Mouse (Mus musculus) MEL (cell line): ENCODE data around the gene Abcb6. TPM values are rescaled to one million over a fixed set of nuclear protein-coding genes. Genes with fewer than 3 reads are reported as not detected.

Experiments
- DNase-seq: peaks from one replicate; pipeline ENCODE4 v3.0.0; 2011; ENCODE audit warnings: low read depth, low spot score
- H3K27ac ChIP-seq: 2 replicates; pipeline ENCODE4 v1.5.1; 2012; ENCODE audit warnings: low read depth, mild to moderate bottlenecking, control low read depth, low read length, moderate library complexity; ENCODE audit not compliant: control insufficient read depth
- H3K27me3 ChIP-seq, 2 experiments: fragments of 150-350 bp in 1 of 2; sonication (generic) in 1 of 2; 2 replicates each; pipeline ENCODE4 v1.6.1; 2012; ENCODE audit warnings: low read length in 2 of 2, mild to moderate bottlenecking in 2 of 2, improper control_type of control experiment in 1 of 2, moderate library complexity in 1 of 2; ENCODE audit not compliant: insufficient read depth in 2 of 2, control insufficient read depth in 1 of 2
- H3K36me3 ChIP-seq, 2 experiments: 2 replicates each; pipeline ENCODE4 v1.6.1; 2012 to 2014; ENCODE audit warnings: low read length in 2 of 2, improper control_type of control experiment in 1 of 2, inconsistent platforms in 1 of 2, mild to moderate bottlenecking in 1 of 2; ENCODE audit not compliant: insufficient read depth in 2 of 2, control insufficient read depth in 1 of 2
- H3K4me1 ChIP-seq, 2 experiments: fragments of 150-350 bp in 1 of 2; sonication (generic) in 1 of 2; 2 replicates each; pipeline ENCODE4 v1.6.1; 2012; ENCODE audit warnings: low read length in 2 of 2, improper control_type of control experiment in 1 of 2, mild to moderate bottlenecking in 1 of 2; ENCODE audit not compliant: insufficient read depth in 2 of 2, control insufficient read depth in 1 of 2
- H3K4me3 ChIP-seq, 2 experiments: fragments of 150-350 bp in 1 of 2; sonication (generic) in 1 of 2; 2 replicates each; pipeline ENCODE4 v1.5.1; 2012; ENCODE audit warnings: low read depth in 2 of 2, low read length in 2 of 2, mild to moderate bottlenecking in 2 of 2, moderate library complexity in 2 of 2, control low read depth in 1 of 2, improper control_type of control experiment in 1 of 2; ENCODE audit not compliant: control insufficient read depth in 1 of 2, insufficient read depth in 1 of 2
- H3K79me2 ChIP-seq: 2 replicates; pipeline ENCODE4 v1.6.1; 2012; ENCODE audit warnings: mild to moderate bottlenecking, low read length, moderate library complexity; ENCODE audit not compliant: control insufficient read depth, poor library complexity, insufficient read depth
- H3K9ac ChIP-seq: 2 replicates; pipeline ENCODE4 v1.6.1; 2012; ENCODE audit warnings: low read depth, mild to moderate bottlenecking, control low read depth, low read length, moderate library complexity; ENCODE audit not compliant: control insufficient read depth, poor library complexity, severe bottlenecking
- H3K9me3 ChIP-seq: fragments of 150-350 bp; sonication (generic); replicated peaks from 2 replicates; pipeline ENCODE4 v1.6.1; 2012; ENCODE audit warnings: mild to moderate bottlenecking, low read length, improper control_type of control experiment, moderate library complexity; ENCODE audit not compliant: insufficient read depth
- BHLHE40 ChIP-seq: IDR thresholded peaks from 2 replicates; pipeline ENCODE4 v1.6.1; 2012; ENCODE audit warnings: low read depth, mild to moderate bottlenecking, inconsistent platforms, low read length, improper control_type of control experiment, borderline replicate concordance
- CHD1 ChIP-seq: IDR thresholded peaks from 2 replicates; pipeline ENCODE4 v1.6.1; 2012; ENCODE audit warnings: low read depth, mild to moderate bottlenecking, inconsistent platforms, low read length, improper control_type of control experiment
- CHD2 ChIP-seq: IDR thresholded peaks from 2 replicates; pipeline ENCODE4 v1.6.1; 2011; ENCODE audit warnings: low read length, improper control_type of control experiment
- CTCF ChIP-seq, 3 experiments: IDR thresholded peaks in 2 of 3; conservative IDR thresholded peaks in 1 of 3; 2 replicates each; pipeline ENCODE4 v1.5.1; 2011 to 2012; ENCODE audit warnings: low read length in 3 of 3, low read depth in 2 of 3, mild to moderate bottlenecking in 2 of 3, improper control_type of control experiment in 1 of 3, inconsistent platforms in 1 of 3, mixed read lengths in 1 of 3, moderate library complexity in 1 of 3; ENCODE audit not compliant: control insufficient read depth in 1 of 3, insufficient read depth in 1 of 3, poor library complexity in 1 of 3, severe bottlenecking in 1 of 3
- E2F4 ChIP-seq: IDR thresholded peaks from 2 replicates; pipeline ENCODE4 v1.6.1; 2011; ENCODE audit warnings: low read depth, low read length, improper control_type of control experiment, borderline replicate concordance
- ELF1 ChIP-seq: IDR thresholded peaks from 2 replicates; pipeline ENCODE4 v1.6.1; 2014; ENCODE audit warnings: low read depth, mild to moderate bottlenecking, inconsistent platforms, low read length, improper control_type of control experiment, moderate library complexity
- EP300 ChIP-seq, 2 experiments: IDR thresholded peaks; 2 replicates each; pipeline ENCODE4 v1.6.1; 2011; ENCODE audit warnings: improper control_type of control experiment in 2 of 2, low read length in 2 of 2, low read depth in 1 of 2, mild to moderate bottlenecking in 1 of 2
- ETS1 ChIP-seq: IDR thresholded peaks from 2 replicates; pipeline ENCODE4 v1.6.1; 2012; ENCODE audit warnings: low read depth, mild to moderate bottlenecking, inconsistent platforms, low read length, improper control_type of control experiment, moderate library complexity
- GABPA ChIP-seq: IDR thresholded peaks from 2 replicates; pipeline ENCODE4 v1.6.1; 2012; ENCODE audit warnings: low read depth, mild to moderate bottlenecking, inconsistent platforms, low read length, improper control_type of control experiment, moderate library complexity
- GATA1 ChIP-seq: IDR thresholded peaks from 2 replicates; pipeline ENCODE4 v1.6.1; 2011; ENCODE audit warnings: low read depth, low read length, improper control_type of control experiment
- HCFC1 ChIP-seq: IDR thresholded peaks from 2 replicates; pipeline ENCODE4 v1.6.1; 2012; ENCODE audit warnings: low read depth, mild to moderate bottlenecking, inconsistent platforms, low read length, improper control_type of control experiment, moderate library complexity
- JUND ChIP-seq: IDR thresholded peaks from 2 replicates; pipeline ENCODE4 v1.6.1; 2011; ENCODE audit warnings: low read depth, mild to moderate bottlenecking, improper control_type of control experiment, low read length
- MAFK ChIP-seq: IDR thresholded peaks from 2 replicates; pipeline ENCODE4 v1.6.1; 2011; ENCODE audit warnings: low read depth, mild to moderate bottlenecking, low read length, improper control_type of control experiment, borderline replicate concordance
- MAX ChIP-seq: IDR thresholded peaks from 2 replicates; pipeline ENCODE4 v1.6.1; 2011; ENCODE audit warnings: low read length, improper control_type of control experiment
- MAZ ChIP-seq: IDR thresholded peaks from 2 replicates; pipeline ENCODE4 v1.6.1; 2012; ENCODE audit warnings: low read depth, mild to moderate bottlenecking, inconsistent platforms, low read length, improper control_type of control experiment
- MEF2A ChIP-seq: IDR thresholded peaks from 2 replicates; pipeline ENCODE4 v1.6.1; 2014; ENCODE audit warnings: low read depth, mild to moderate bottlenecking, inconsistent platforms, low read length, improper control_type of control experiment; ENCODE audit not compliant: poor library complexity, insufficient replicate concordance, severe bottlenecking; ENCODE audit errors: extremely low read depth
- MXI1 ChIP-seq: IDR thresholded peaks from 2 replicates; pipeline ENCODE4 v1.6.1; 2011; ENCODE audit warnings: mild to moderate bottlenecking, low read depth, low read length, improper control_type of control experiment
- MYB ChIP-seq: IDR thresholded peaks from 2 replicates; pipeline ENCODE4 v1.6.1; 2011; ENCODE audit warnings: mild to moderate bottlenecking, low read depth, low read length, improper control_type of control experiment
- MYC ChIP-seq: IDR thresholded peaks from 2 replicates; pipeline ENCODE4 v1.6.1; 2011; ENCODE audit warnings: low read depth, mild to moderate bottlenecking, low read length, improper control_type of control experiment, moderate library complexity
- NELFE ChIP-seq: IDR thresholded peaks from 2 replicates; pipeline ENCODE4 v1.6.1; 2011; ENCODE audit warnings: low read depth, low read length, improper control_type of control experiment
- POLR2A ChIP-seq, 2 experiments: IDR thresholded peaks; 2 replicates each; pipeline ENCODE4 v1.6.1; 2011 to 2012; ENCODE audit warnings: low read length in 2 of 2, mild to moderate bottlenecking in 2 of 2, control low read depth in 1 of 2, improper control_type of control experiment in 1 of 2, low read depth in 1 of 2, moderate library complexity in 1 of 2; ENCODE audit not compliant: control insufficient read depth in 1 of 2, insufficient read depth in 1 of 2, poor library complexity in 1 of 2
- POLR2AphosphoS5 ChIP-seq: IDR thresholded peaks from 2 replicates; pipeline ENCODE4 v1.6.1; 2012; ENCODE audit warnings: low read depth, borderline replicate concordance, mild to moderate bottlenecking, inconsistent platforms, low read length, moderate library complexity, mixed read lengths
- RCOR1 ChIP-seq: IDR thresholded peaks from 2 replicates; pipeline ENCODE4 v1.6.1; 2012; ENCODE audit warnings: low read depth, mild to moderate bottlenecking, inconsistent platforms, low read length, improper control_type of control experiment
- SIN3A ChIP-seq: IDR thresholded peaks from 2 replicates; pipeline ENCODE4 v1.6.1; 2012; ENCODE audit warnings: low read length, improper control_type of control experiment, inconsistent platforms
- TAL1 ChIP-seq: IDR thresholded peaks from 2 replicates; pipeline ENCODE4 v1.6.1; 2012; ENCODE audit warnings: mild to moderate bottlenecking, inconsistent platforms, low read length, moderate library complexity, mixed read lengths
- TBP ChIP-seq: IDR thresholded peaks from 2 replicates; pipeline ENCODE4 v1.8.0; 2011; ENCODE audit warnings: low read depth, low read length, improper control_type of control experiment
- TCF12 ChIP-seq: IDR thresholded peaks from 2 replicates; pipeline ENCODE4 v1.6.1; 2014; ENCODE audit warnings: low read depth, mild to moderate bottlenecking, inconsistent platforms, low read length, improper control_type of control experiment, moderate library complexity
- ZC3H11A ChIP-seq: IDR thresholded peaks from 2 replicates; pipeline ENCODE4 v1.6.1; 2012; ENCODE audit warnings: low read depth, mild to moderate bottlenecking, inconsistent platforms, low read length, improper control_type of control experiment
- ZNF384 ChIP-seq: IDR thresholded peaks from 2 replicates; pipeline ENCODE4 v1.6.1; 2012; ENCODE audit warnings: low read depth, mild to moderate bottlenecking, inconsistent platforms, low read length, improper control_type of control experiment
- polyA plus RNA-seq, 2 experiments: library from polyadenylated mRNA; stranded (reverse) in 1 of 2; unstranded in 1 of 2; fragments of >175 nt in 1 of 2; fragments of >200 nt in 1 of 2; gene quantifications; 2 replicates each; pipeline versions ENCODE4 v1.2.1 to v1.2.4; 2012; ENCODE audit warnings: low replicate concordance in 2 of 2, low read depth in 1 of 2; ENCODE audit not compliant: insufficient read length in 2 of 2, insufficient read depth in 1 of 2, missing spikeins in 1 of 2
- total RNA-seq: library from RNA; depleted of rRNA; stranded (reverse); fragments of 300-350 nt; gene quantifications from 2 replicates; pipeline ENCODE4 v1.2.3, GENCODE M21; 2012

Gene Abcb6
- total and polyA plus RNA-seq, 3 experiments, result 73.5 to 84.4 TPM; not detected in 1

DNA sequence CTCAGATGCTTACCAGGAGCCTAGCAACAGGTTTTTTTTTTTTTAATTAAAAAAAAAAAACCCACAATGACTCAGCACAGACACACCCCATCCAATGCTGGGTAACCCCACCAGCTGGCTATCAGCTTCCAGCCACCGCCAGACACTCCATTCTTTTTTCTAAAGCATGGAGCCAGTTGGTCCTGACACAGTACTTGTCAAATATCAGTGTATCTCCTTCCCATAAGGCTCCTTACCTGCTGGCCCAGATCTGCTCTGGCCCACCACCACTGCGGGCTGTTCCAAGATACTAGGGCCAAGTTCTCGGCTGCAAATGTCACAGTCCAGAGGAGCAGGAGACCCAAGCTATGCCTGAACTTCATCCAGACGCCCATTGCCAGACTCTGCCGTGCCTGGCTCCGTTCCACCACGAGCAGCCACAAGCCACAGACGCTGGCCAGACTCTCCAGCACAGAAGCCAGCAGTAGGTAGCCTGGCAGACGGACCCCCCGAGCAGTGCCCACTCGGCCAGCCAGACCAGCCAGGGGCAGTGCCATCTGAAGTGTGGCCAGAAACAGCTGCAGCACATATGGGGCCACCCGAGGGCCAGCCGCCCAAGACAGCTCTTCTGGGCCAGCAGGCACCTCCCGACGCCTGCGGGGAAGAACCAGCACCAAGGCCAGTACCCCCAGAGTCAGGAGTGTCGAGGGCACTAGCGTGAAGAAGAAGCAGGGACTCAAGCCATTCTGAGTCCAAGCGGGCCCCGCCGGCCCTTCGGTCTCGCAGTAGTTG lies 673 bp downstream of the Abcb6 start:
- Histone ChIP-seq H3K9ac (peak overlapping the region; percentile 77), H3K27ac (peak overlapping the region; percentile 78), H3K9me3 (no peaks in the 10 kb centered on the region), H3K4me3 (peak overlapping the region; percentile 69 to 84), H3K4me1 (peaks cover 2 to 10% of the 10 kb centered on the region in 2 experiments; a peak in 3 of 4 replicates), H3K79me2 (peaks cover 14% of the 10 kb centered on the region), H3K36me3 (peaks cover 2 to 11% of the 10 kb centered on the region in 2 experiments; a peak in 3 of 4 replicates), H3K27me3 (no peaks in the 10 kb centered on the region)
- TF ChIP-seq NELFE, result 0 out of 2 replicates have a peak, but pooled peaks have one; percentile 2
- TF ChIP-seq MYB, result no peak
- peak in 1 of 2 experiments; percentile 28; a peak in 1 of 4 replicates for TF ChIP-seq POLR2A (IDR thresholded peaks at IDR 0.05; ENCODE audit: control insufficient read depth in 1 of 2, insufficient read depth in 1 of 2, low read depth in 1 of 2, low read length in 2 of 2, poor library complexity in 1 of 2)
- TF ChIP-seq CTCF (IDR thresholded peaks at IDR 0.05 in 2 of 3, conservative IDR thresholded peaks at IDR 0.05 in 1 of 3; ENCODE audit: control insufficient read depth in 1 of 3, insufficient read depth in 1 of 3, low read depth in 2 of 3, low read length in 3 of 3, poor library complexity in 1 of 3, severe bottlenecking in 1 of 3), result no peak
- TF ChIP-seq POLR2AphosphoS5, result no peak
- peak; percentile 64; the same call in 1 of the 2 replicates for TF ChIP-seq MAX
- TF ChIP-seq RCOR1, result no peak
- peak; percentile 75 for TF ChIP-seq GATA1
- TF ChIP-seq JUND, result 0 out of 2 replicates have a peak, but pooled peaks have one; percentile 39
- peak; percentile 86 for TF ChIP-seq TCF12
- TF ChIP-seq ELF1, result no peak
- TF ChIP-seq MYC, result peak; percentile 67; the same call in 1 of the 2 replicates
- TF ChIP-seq MEF2A, result no peak
- TF ChIP-seq CHD2, result no peak
- no peak for TF ChIP-seq BHLHE40
- no peak for TF ChIP-seq ZC3H11A
- no peak for TF ChIP-seq E2F4
- TF ChIP-seq HCFC1, result peak; percentile 50; the same call in 1 of the 2 replicates
- TF ChIP-seq ZNF384, result peak; percentile 100
- peak; percentile 55; the same call in 1 of the 2 replicates for TF ChIP-seq TBP
- TF ChIP-seq SIN3A, result peak; percentile 100
- TF ChIP-seq MXI1, result peak; percentile 93; the same call in 1 of the 2 replicates
- 0 out of 2 replicates have a peak, but pooled peaks have one; percentile 7 for TF ChIP-seq MAZ
- TF ChIP-seq GABPA, result peak; percentile 95
- peak; percentile 100 for TF ChIP-seq ETS1
- TF ChIP-seq TAL1, result peak; percentile 83
- peak; percentile 85 to 90 for TF ChIP-seq EP300 (IDR thresholded peaks at IDR 0.05; ENCODE audit: low read depth in 1 of 2, low read length in 2 of 2)
- TF ChIP-seq MAFK, result peak; percentile 93
- no peak for TF ChIP-seq CHD1
- peak; percentile 89 for DNase-seq
